Mouse (Mus musculus) ES-E14 (cell line): Measurements from ENCODE around the gene Gstm4.
"Not testable (repeated sequence)": the region's sequence is repeated elsewhere in the genome, so short reads cannot be mapped to it uniquely, and the experiment has no call there.

Experiments used
- CHD2 ChIP-seq: IDR thresholded peaks from 2 replicates; pipeline ENCODE4 v1.6.1; 2014; ENCODE audit warnings: mild to moderate bottlenecking, low read depth, low read length, inconsistent platforms
- HCFC1 ChIP-seq: IDR thresholded peaks from 2 replicates; pipeline ENCODE4 v1.6.1; 2012; ENCODE audit warnings: low read length, inconsistent platforms, borderline replicate concordance; ENCODE audit not compliant: insufficient read depth
- MAFK ChIP-seq: IDR thresholded peaks from 2 replicates; pipeline ENCODE4 v1.6.1; 2014; ENCODE audit warnings: mild to moderate bottlenecking, low read depth, low read length, inconsistent platforms; ENCODE audit not compliant: insufficient read depth

GRCm38 (mm10) chr3:107995974-107996373 is 48.7 kb downstream of the Gstm4 start:
- not testable (repeated sequence) for TF ChIP-seq CHD2, HCFC1, MAFK
